Mouse (Mus musculus) ES-E14 (cell line): ENCODE data around the gene Ptprg. TPM values are rescaled to one million over a fixed set of nuclear protein-coding genes. Genes with fewer than 3 reads are reported as not detected.
"Not testable (repeated sequence)": the region's sequence is repeated elsewhere in the genome, so short reads cannot be mapped to it uniquely, and the experiment has no call there.

Experiments
- DNase-seq: peaks from one replicate; pipeline ENCODE4 v3.0.0-alpha.2; 2013; ENCODE audit warnings: low read depth, low spot score
- H3K27ac ChIP-seq: 2 replicates; pipeline ENCODE4 v1.5.1; 2012; ENCODE audit warnings: low read depth, mild to moderate bottlenecking, low read length, moderate library complexity, mixed read lengths; ENCODE audit not compliant: poor library complexity, insufficient read depth, severe bottlenecking
- H3K36me3 ChIP-seq: 2 replicates; pipeline ENCODE4 v1.6.1; 2012; ENCODE audit warnings: mild to moderate bottlenecking, low read length, moderate library complexity, mixed read lengths; ENCODE audit not compliant: control insufficient read depth, poor library complexity, insufficient read depth, severe bottlenecking
- H3K4me1 ChIP-seq, 2 experiments: fragments of 150-350 bp in 1 of 2; sonication (generic) in 1 of 2; 2 replicates each; pipeline ENCODE4 v1.6.1; 2012; ENCODE audit warnings: low read length in 2 of 2, mild to moderate bottlenecking in 1 of 2, mixed read lengths in 1 of 2; ENCODE audit not compliant: control insufficient read depth in 2 of 2, insufficient read depth in 2 of 2, poor library complexity in 1 of 2
- H3K4me3 ChIP-seq, 2 experiments: fragments of 150-350 bp in 1 of 2; sonication (generic) in 1 of 2; 2 replicates each; pipeline ENCODE4 v1.5.1; 2012; ENCODE audit warnings: low read length in 2 of 2, low read depth in 1 of 2, mild to moderate bottlenecking in 1 of 2, mixed read lengths in 1 of 2; ENCODE audit not compliant: insufficient read depth in 1 of 2, poor library complexity in 1 of 2, severe bottlenecking in 1 of 2
- H3K9ac ChIP-seq: 2 replicates; pipeline ENCODE4 v1.6.1; 2012; ENCODE audit warnings: low read depth, mild to moderate bottlenecking, low read length, mixed read lengths; ENCODE audit not compliant: poor library complexity, insufficient read depth, severe bottlenecking
- H3K9me3 ChIP-seq: fragments of 150-350 bp; sonication (generic); 2 replicates; pipeline ENCODE4 v1.6.1; 2012; ENCODE audit warnings: low read depth, mild to moderate bottlenecking, low read length; ENCODE audit not compliant: control insufficient read depth, insufficient read depth
- CHD2 ChIP-seq: IDR thresholded peaks from 2 replicates; pipeline ENCODE4 v1.6.1; 2014; ENCODE audit warnings: mild to moderate bottlenecking, low read depth, low read length, inconsistent platforms
- HCFC1 ChIP-seq: IDR thresholded peaks from 2 replicates; pipeline ENCODE4 v1.6.1; 2012; ENCODE audit warnings: low read length, inconsistent platforms, borderline replicate concordance; ENCODE audit not compliant: insufficient read depth
- MAFK ChIP-seq: IDR thresholded peaks from 2 replicates; pipeline ENCODE4 v1.6.1; 2014; ENCODE audit warnings: mild to moderate bottlenecking, low read depth, low read length, inconsistent platforms; ENCODE audit not compliant: insufficient read depth
- ZC3H11A ChIP-seq: IDR thresholded peaks from 2 replicates; pipeline ENCODE4 v1.6.1; 2012; ENCODE audit warnings: low read depth, mild to moderate bottlenecking, inconsistent platforms, low read length, borderline replicate concordance
- ZNF384 ChIP-seq: IDR thresholded peaks from 2 replicates; pipeline ENCODE4 v1.6.1; 2012; ENCODE audit warnings: low read depth, low read length, inconsistent platforms
- in situ Hi-C, 2 experiments: fragments of 600-800 bp; cut with MboI; formaldehyde crosslinking; loops; one replicate each; pipeline ENCODE4 v1.15.1; 2025; ENCODE audit warnings: low sequenced_read_pairs in 2 of 2, inconsistent platforms in 1 of 2; ENCODE audit not compliant: unreplicated experiment in 2 of 2
- total RNA-seq: library from RNA; depleted of rRNA; stranded (reverse); fragments of 300-350 nt; gene quantifications from 2 replicates; pipeline ENCODE4 v1.2.3, GENCODE M21; 2012

Gene Ptprg
- total RNA-seq, 1 experiment, result 59.8 TPM

DNA sequence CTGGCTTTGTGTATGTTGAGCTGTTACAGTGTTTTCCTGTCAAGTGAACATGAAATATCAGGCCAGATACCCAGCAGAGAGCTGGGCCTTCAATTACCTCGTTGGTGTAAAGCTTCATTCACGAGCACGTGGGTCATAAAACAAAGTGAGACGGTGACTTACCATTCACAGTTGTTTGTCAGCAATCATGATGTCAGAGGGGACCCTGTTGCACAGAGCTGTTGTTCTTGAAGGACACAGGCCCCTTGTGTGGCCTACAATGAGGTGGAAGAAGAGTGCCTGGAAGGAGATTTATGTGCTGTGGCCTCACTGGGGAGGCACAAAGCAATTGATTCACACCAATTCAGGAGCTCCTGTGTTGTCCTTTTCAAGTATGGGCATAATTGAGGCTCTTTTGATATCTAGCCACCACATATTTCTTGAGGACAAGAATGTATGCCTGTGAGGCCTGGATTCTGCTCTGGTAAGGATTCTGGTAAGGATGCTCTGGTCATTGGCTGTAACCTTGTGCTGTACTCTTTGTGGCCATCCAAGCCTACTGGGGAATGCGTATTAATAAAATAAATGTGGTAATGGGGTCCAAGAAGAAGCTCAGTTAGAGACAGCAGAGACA is 503.7 kb downstream of the Ptprg start:
- no peak overlapping the region for H3K27ac ChIP-seq
- H3K9me3 ChIP-seq, result no peaks in the 10 kb centered on the region
- in situ Hi-C loops, result no loop called here
- no peak overlapping the region for H3K4me3 ChIP-seq
- no peak for DNase-seq
- H3K4me1 ChIP-seq, result no peaks in the 10 kb centered on the region
- TF ChIP-seq MAFK (no peak), CHD2 (no peak)
- H3K36me3 ChIP-seq, result no peaks in the 10 kb centered on the region
- no peak overlapping the region for H3K9ac ChIP-seq

DNA sequence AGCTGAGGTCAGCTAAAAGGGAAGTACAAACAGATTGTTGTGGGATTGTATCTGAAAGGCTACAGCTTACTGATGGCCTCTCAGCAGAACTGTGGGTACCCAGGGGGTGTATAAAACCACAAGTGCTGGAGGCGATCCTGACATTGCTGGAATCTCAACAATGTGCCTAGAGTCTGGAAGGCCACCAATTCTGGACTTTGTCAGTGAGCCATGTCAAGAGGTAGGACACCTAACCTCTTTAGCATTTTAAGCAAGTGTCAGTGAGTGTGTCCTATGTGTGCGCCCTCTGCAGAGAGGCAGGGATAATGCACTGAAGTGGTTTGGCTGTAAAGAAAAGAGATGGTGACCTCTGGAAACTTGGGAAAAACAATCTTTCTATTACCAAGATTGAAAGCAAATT is 504.5 kb downstream of the Ptprg start:
- Histone ChIP-seq H3K4me3 (no peak overlapping the region), H3K36me3 (no peaks in the 10 kb centered on the region), H3K27ac (no peak overlapping the region), H3K9me3 (no peaks in the 10 kb centered on the region), H3K4me1 (no peaks in the 10 kb centered on the region), H3K9ac (no peak overlapping the region)
- no peak for DNase-seq
- in situ Hi-C loops, result no loop called here
- TF ChIP-seq ZC3H11A (0 out of 2 replicates have a peak, but pooled peaks have one; percentile 9), HCFC1 (no peak)

DNA sequence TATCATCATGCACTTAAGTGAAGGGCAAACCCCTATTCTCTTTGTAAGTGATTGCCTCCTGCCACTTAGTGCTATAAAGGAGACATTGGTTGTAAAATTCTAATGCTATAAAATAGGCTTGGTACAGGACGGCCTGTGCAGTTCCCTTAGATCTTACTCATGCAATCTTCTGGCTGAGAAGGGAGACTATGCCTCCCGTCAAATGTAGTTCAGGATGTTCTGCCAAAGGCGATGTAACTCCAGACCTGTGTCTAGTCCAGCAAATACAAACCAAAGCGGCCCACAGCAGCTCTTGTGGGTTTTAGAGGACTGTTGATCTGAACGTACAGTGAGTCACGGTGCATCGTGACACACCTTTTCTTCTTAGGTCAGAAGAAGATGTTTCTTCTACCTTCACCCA is 505.8 kb downstream of the Ptprg start:
- TF ChIP-seq MAFK, result no peak
- no peak for TF ChIP-seq CHD2
- no peak for TF ChIP-seq ZC3H11A
- TF ChIP-seq HCFC1, result no peak
- no peak for TF ChIP-seq ZNF384
- no peak for DNase-seq
- in situ Hi-C loops, result no loop called here
- Histone ChIP-seq H3K4me3 (no peak overlapping the region), H3K9me3 (no peaks in the 10 kb centered on the region), H3K9ac (no peak overlapping the region), H3K4me1 (no peaks in the 10 kb centered on the region), H3K36me3 (no peaks in the 10 kb centered on the region), H3K27ac (no peak overlapping the region)

DNA sequence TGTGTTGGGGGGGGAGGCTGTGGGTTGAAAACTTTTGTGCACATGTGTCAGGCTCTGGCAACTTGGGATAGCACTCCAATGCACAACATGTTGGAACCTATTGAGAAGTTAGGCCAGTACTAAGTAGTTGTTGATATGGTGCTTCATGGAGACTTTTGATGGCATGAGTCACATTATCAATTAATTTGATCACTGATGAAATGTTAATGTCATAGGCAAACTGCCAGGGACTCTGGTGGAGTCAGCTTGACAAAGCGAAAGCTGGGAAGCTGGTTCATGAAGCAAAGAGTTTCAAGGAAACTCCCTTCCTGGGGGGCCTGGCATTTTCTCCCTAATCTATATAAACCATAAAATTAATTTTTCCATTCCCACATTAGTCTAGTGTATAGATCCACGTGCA is 508.0 kb downstream of the Ptprg start:
- DNase-seq, H3K36me3 ChIP-seq, H3K4me3 ChIP-seq, in situ Hi-C loops, H3K4me1 ChIP-seq, H3K9ac ChIP-seq, H3K27ac ChIP-seq, H3K9me3 ChIP-seq: not testable (repeated sequence)

DNA sequence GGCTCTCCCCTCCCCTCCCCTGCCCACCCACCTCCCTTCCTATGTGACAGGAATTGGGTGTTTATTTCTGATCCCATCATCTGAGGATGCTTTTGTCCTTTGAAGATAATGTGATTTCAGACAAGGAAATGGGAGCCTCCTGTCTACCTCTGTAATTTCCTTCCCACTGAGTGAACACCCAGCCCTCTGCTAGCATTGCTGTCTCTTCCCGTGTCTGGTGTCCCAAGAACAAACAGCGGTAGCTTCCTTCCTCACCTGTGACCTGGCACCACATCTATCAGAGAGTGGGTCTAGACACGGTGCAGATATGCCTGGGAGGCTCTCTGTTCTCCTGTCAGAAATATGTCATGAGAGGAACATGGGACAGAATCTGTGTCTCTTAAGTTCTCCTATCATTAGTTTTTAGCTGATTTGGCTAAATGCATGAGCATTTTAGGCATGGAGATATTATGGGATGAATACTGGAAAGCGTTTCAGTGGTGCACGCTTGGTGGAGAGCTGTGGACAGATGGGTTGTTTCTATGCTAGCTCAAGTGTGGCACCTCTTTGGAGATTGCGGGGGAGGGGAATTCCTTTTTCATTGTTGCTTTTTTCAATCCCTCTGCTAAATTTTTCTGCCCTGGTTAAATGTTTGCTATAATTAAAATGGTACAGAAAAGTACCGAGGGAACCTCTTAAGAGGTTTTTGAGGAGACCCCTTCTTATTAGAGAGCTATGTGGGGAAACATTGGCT is 509.5 kb downstream of the Ptprg start:
- TF ChIP-seq MAFK (no peak), HCFC1 (no peak), CHD2 (no peak), ZC3H11A (no peak), ZNF384 (no peak)
- Histone ChIP-seq H3K9me3 (no peaks in the 10 kb centered on the region), H3K27ac (no peak overlapping the region), H3K4me1 (no peaks in the 10 kb centered on the region), H3K9ac (no peak overlapping the region), H3K4me3 (no peak overlapping the region), H3K36me3 (no peaks in the 10 kb centered on the region)
- DNase-seq, result no peak
- in situ Hi-C loops, result no loop called here
